Mouse (Mus musculus): ENCODE measurements around the gene Chp1. TPM values are rescaled to one million over a fixed set of nuclear protein-coding genes. Genes with fewer than 3 reads are reported as not detected.
"Not testable (repeated sequence)": the region's sequence is repeated elsewhere in the genome, so short reads cannot be mapped to it uniquely, and the experiment has no call there.

Chp1 gene
- total RNA-seq, 4 experiments from 2014 or later: 72.7 to 85.9 (median 82.5) TPM

GRCm38 (mm10) chr2:119565284-119565683 lies 17.8 kb downstream of the Chp1 start:
- no peak for DNase-seq (ENCODE audit: low spot score in 2 of 2)

DNA sequence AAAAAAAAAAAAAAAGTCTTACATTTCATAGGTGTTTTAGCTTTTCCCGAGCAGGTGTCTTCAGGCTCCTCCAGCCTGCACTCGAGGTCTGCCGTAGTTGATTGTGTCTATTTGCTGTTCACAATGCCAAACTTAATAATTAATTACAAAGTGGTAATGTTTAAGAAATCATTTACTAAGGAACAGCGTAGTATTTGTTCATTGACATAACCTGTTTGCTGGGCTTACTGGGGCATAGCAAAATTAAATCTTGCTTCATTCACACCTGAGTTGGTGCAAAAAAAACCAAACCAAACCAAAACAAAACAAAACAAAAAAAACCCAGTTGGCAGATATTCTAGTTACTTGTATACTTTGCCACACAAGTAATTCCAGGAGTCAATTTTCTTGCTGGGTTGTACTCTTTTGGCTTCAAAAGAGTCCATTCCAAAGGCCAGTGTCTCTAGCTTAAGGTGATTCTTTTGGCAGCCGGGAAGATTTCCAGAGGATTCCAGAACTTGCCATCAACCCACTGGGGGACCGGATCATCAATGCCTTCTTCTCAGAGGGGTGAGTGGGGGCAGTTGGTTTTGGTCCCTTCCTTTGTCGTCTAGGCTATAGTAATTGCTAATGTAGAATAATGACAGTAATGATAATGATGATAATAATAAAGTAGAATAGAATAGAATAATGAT lies 18.8 kb downstream of the Chp1 start:
- DNase-seq (ENCODE audit: low spot score in 2 of 2): no peak

GRCm38 (mm10) chr2:119572471-119572870 lies 25.0 kb downstream of the Chp1 start:
- no peak for DNase-seq (ENCODE audit: low spot score in 2 of 2)

GRCm38 (mm10) chr2:119581571-119581970 lies 34.1 kb downstream of the Chp1 start:
- DNase-seq (ENCODE audit: low spot score in 2 of 2): no peak

DNA sequence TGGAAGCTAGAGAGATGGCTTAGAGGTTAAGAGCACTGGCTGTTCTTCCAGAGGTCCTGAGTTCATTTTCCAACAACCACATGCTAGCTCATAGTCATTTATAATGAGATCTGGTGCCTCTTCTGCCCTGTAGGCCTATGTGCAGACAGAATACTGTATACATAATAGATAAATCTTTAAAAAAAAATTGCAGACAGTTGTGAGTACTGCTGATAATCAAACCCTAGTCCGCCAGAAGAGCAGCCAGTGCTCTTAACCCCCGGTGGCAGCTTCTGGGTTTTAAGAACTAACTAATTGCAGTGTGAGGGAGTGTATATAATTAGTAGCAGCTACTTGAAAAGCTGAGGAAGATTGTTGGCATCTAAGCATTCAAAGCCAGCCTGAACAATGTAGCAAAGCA lies 35.9 kb downstream of the Chp1 start:
- no peak for DNase-seq (ENCODE audit: low spot score in 2 of 2)

GRCm38 (mm10) chr2:119584282-119584681 lies 36.8 kb downstream of the Chp1 start:
- DNase-seq (ENCODE audit: low spot score in 2 of 2): no peak

GRCm38 (mm10) chr2:119587383-119587782 lies 39.9 kb downstream of the Chp1 start:
- peak; percentile 36 to 42 for DNase-seq (ENCODE audit: low spot score in 2 of 2)

DNA sequence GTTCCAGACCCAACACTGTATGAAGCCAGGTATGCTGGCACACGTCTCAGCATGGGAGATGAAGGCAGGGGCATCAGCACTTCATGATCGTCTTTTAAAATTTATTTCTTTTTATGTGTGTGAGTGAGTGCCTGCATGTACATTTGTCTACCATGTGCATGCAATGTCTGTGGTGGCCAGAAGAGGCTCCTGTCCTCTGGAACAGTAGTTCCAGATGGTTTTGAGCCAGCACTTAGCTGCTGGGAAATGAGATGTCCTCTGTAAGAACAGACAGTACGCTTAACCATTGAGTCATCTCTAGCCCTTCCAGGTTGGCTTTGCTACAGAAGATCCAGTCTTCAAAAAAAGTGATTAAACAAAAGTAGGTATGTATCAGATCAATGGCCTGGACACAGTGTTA lies 43.8 kb downstream of the Chp1 start:
- no peak for DNase-seq (ENCODE audit: low spot score in 2 of 2)

DNA sequence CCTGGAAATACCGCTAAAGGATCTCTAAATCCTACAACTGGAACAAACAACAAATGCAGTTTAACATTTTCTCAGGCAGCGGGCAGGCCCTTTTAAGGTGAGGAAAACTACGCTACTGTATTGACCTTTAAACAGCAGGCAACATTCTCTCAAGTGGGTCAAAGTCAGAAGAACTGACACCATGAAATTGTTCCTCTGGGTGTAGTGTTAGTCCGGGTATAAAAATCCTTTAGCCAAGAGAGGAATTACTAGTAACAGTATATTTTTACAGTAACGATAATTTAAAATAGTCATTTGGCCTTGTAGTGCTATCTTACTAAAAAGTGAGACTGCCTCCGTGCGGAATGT lies 46.2 kb downstream of the Chp1 start:
- DNase-seq (ENCODE audit: low spot score in 2 of 2): no peak

- DNase-seq (ENCODE audit: low spot score in 2 of 2): peak; percentile 90 to 93
These were observed 46.9 kb downstream of the Chp1 start for GRCm38 (mm10) chr2:119594113-119594981.

DNA sequence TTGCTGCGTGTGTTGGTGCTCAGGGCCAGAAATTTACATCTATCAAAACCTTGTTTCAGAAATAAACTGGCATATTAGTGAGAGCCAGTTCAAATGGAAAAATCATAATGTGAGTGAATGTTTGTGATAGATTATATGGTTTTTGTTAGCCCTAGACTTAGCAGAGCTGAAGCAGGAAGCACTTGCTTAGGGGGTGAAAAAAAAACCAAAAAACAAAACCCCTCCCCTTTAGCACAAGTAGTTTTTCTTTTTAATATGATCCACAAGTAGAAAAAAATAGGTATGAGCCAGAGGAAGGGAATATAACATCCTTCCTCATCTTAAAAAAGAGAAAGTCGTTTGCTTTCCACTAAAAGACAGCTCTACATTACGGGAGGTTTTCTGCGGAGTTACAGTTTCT lies 47.8 kb downstream of the Chp1 start:
- no peak for DNase-seq (ENCODE audit: low spot score in 2 of 2)

DNA sequence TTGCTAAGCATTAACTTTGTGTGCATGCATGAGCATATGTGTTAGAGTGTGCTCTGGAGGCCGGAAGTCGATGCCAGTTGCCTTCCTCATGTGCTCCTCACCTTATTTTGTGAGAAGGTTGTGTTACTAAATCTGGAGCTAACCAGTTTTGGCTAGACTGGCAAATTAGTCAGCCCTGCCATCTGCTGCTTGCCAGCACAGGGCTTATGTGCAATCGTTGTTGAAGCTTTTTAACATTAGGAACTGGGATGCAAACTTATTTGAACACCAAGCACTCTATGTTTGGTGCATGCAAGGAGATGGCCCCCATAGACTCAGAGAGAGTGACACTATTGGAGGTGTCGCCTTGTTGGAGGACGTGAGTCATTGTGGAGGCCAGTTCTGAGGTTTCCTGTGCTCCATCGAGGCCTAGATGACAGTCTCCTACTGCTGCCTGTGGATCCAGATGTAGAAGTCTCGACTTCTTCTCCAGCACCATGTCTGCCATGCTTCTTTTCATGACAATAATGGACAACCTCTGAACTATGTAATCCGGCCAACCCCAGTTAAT lies 49.4 kb downstream of the Chp1 start:
- no peak for DNase-seq (ENCODE audit: low spot score in 2 of 2)

DNA sequence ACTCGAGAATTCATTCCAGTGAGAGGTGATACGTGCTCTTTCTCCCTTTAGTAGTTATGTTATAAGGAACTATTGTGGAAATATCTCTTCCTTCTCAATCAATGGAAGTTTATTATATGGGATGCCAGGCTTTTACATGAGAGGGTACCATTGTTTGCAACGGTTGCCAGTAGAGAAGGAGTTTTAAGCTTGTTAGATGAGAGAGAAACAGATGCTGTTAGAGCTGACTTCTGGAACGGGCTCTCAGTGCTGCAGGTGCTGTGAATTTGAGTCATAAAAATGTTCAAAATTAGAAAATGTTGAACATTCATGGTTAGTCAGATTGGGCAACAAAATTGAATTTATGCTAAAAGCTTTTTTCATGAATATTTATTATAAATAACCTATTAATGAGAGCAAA lies 53.5 kb downstream of the Chp1 start:
- no peak for DNase-seq (ENCODE audit: low spot score in 2 of 2)

- not testable (repeated sequence) for DNase-seq (ENCODE audit: low spot score in 2 of 2)
These were observed 54.1 kb downstream of the Chp1 start for GRCm38 (mm10) chr2:119601575-119601974.

DNA sequence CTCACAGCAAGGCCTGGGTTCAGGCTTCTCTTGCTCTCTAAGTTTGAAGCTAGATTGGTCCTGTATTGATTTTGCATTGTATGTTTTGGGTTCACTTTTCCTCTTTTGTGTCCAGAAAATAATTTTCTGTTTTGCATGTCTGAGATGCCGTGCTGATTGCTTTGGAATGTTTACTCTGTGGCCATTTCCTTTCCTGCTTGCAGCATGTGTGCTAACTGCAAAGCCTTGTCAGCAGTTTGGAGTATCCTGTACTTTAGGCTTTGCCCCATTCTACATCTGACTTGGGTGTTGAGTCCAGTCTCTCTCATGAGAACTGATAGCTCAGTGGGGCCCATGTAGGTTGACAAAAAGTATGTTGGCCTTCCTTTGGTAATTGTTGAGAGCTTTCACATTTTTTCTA lies 55.0 kb downstream of the Chp1 start:
- DNase-seq (ENCODE audit: low spot score in 2 of 2): no peak

DNA sequence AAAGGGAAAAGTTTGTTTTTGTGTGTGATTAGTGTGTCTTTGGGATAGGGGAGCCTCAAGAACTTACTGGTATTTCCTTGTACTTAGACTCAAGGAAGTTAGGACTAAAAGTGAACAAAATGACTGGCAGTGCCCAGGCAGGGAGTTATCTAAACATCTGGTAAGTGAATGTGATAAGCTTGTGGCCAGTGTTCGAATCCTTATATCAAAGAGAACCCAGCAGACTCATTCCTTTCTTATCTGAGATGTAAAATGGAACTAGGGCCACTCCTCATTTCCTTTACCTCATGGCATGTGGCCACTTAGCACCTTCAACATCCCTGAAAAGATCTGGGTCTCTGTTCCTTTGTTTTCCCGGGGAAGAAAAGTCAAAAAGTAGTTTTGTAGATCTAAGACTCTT lies 56.4 kb downstream of the Chp1 start:
- no peak for DNase-seq (ENCODE audit: low spot score in 2 of 2)

GRCm38 (mm10) chr2:119605361-119605973 lies 58.0 kb downstream of the Chp1 start:
- no peak for DNase-seq (ENCODE audit: low spot score in 2 of 2)

DNA sequence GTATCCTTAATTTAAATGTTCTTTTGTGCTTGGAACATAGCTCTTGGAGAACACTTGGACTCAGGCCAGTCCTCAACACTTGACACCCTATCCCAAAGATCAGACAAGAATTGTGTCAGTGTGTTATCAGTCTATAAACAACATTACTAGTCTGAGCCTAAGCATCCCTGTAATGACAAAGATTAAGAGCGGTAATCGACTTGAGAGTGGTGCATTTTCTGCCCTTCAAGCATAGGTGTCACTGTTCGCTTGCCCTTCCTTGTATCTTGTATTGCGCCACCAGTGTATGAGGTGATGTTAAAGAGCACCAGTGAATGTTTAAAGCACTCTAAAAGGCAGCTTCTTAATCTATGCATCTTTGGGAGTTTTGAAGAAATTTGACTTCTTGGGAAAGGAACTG lies 59.5 kb downstream of the Chp1 start:
- DNase-seq (ENCODE audit: low spot score in 2 of 2): no peak

GRCm38 (mm10) chr2:119617841-119618198 lies 70.3 kb downstream of the Chp1 start:
- DNase-seq (ENCODE audit: low spot score in 2 of 2): no peak

DNA sequence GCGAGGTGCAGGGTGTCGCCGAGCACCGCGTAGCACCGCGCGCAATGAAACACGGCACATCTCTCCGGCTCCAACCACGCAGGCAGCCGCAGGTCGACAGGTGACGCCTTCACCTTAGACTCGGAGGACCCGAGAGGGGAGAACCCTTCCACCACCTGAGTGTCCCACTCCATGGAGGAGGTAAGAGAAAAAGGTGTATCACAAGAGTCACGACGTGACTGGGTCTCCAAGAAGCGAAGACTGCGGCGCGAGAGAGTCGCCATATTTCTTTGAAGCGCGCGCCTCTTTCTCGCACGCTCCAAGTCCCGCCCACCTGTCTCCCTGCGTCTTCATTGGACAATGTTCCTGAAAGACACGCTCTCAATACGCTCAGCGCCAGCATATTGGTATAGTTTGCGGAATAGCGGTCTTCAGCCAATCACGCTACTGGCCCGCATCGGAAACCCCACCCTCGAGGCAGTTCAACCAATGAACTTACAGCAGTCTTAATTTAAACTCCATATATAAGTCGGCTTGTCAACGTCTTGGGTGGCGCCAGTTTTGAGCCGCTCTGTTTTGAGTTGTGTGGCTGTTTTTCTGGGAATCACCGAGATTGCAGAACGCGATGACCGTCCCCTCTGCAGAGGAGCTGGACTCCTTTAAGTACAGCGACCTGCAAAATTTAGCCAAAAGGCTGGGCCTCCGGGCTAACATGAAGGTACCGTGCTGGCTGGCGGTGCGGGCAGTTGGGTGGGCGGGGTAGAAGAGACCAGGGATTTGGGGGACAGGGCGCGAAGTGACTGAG lies 70.9 kb downstream of the Chp1 start, which contains the start of the genes Nusap1 and Oip5:
TSS of gene Nusap1 (plus strand) at position 100 of the 784 bp plus-strand sequence.
TSS of gene Oip5 (minus strand) at position 271 of the 784 bp plus-strand sequence.
- DNase-seq (ENCODE audit: low spot score in 2 of 2): peak; percentile 80 to 86

- not testable (repeated sequence) for DNase-seq (ENCODE audit: low spot score in 2 of 2)
These were observed 71.5 kb downstream of the Chp1 start for GRCm38 (mm10) chr2:119619002-119619401.

Data from gastrocnemius, adult 8-10 months (tissue).